Mouse (Mus musculus): ENCODE data around the gene Hist1h2bq.

The Hist1h2bq gene

GRCm38 (mm10) chr13:21787760-21788593 is 22.0 kb downstream of the Hist1h2bq start:
- DNase-seq, result peak; percentile 66

GRCm38 (mm10) chr13:21786899-21787629 is 22.9 kb downstream of the Hist1h2bq start, which contains the start of the genes Hist1h2an and Hist1h2bp:
TSS of gene Hist1h2an (minus strand) at chr13:21787218.
TSS of gene Hist1h2bp (plus strand) at chr13:21787461.
- peak; percentile 96 for DNase-seq

DNA sequence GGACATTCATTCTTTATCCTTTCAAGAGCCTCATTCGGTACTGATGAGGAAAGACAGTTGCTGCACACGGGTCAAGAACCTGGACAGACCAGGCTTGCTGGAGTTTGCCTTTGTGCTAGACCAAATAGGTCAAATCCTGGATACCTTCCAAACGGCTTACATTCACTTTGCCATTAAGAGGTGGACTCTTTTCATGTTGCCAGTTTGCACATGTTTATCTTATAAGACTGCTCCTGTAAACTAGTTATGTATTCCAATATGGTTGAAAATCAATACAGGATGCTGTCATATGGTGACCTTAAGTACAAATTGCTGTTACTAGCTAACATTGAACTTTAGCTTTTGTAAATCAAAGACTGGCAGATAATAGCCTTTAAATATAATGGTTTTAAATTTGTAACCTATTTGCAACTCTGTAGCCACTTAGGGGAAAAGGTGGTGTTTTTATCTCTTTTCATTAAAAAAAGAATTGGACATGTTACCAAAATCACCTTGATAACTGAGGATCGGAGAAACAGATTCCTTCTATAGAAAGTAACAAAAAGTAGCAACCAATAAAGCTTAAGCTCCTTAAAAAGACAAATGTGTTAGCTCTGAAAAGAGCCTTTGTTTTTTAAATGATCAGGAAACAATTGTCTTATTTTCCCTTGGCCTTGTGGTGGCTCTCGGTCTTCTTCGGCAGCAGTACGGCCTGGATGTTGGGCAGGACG is 23.7 kb downstream of the Hist1h2bq start:
- peak; percentile 58 for DNase-seq

GRCm38 (mm10) chr13:21784311-21784710 is 25.7 kb downstream of the Hist1h2bq start:
- peak; percentile 34 for DNase-seq

- DNase-seq, result peak; percentile 78
Measured at GRCm38 (mm10) chr13:21783734-21784161, 26.2 kb downstream of the Hist1h2bq start.

GRCm38 (mm10) chr13:21783255-21783617 is 26.8 kb downstream of the Hist1h2bq start, which contains the start of gene Hist1h3i:
TSS of gene Hist1h3i (minus strand) at chr13:21783370.
- DNase-seq, result peak; percentile 88

DNA sequence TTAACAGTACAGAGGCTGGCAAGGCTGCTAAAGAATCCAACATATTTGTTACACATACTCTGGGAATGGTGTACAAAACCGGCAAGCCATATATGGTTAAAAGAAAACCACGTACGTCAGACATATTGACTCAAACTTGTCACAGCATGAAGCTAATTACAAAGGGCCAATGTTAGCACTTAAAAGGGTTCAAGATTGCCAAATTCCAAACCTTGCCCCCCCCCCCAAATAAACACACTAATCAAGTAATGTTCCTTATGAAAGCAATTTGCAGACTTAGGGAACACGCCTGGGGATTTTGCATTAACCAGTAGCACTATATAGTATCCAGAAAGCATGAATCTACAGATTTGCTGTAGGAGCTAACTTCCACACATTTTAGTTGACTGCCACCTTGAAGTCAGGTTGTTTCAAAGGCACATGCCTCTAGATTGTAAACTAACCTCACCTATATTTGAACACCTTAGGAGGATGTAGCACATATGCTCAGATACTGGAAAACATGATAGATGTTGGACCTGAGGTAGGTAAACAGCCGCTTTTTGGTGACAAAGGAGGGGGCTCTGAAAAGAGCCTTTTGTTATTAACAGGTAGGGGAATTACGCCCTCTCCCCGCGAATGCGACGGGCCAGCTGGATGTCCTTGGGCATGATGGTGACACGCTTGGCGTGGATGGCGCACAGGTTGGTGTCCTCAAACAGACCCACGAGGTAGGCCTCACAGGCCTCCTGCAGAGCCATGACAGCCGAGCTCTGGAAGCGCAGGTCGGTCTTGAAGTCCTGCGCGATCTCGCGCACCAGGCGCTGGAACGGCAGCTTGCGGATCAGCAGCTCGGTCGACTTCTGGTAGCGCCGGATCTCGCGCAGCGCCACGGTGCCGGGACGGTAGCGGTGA is 27.4 kb downstream of the Hist1h2bq start:
- DNase-seq, result peak; percentile 75

DNA sequence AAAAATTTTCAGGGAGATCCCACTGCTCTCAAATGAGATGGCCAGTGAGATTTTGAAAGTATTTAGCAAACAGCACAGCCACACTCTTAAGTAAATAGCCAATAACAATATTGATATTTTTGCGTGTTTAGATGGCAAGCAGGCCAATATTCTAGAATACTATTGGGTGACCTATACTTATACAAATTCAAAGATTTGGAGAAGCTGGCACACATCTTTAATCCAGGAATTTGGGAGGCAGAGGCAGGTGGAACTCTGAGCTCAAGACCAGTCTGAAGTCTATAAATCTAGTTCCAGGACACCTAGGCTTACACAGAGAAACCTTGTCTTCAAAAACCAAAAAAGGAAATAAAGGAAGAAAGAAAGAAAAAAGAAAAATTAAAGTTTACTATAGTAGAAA is 28.4 kb downstream of the Hist1h2bq start:
- DNase-seq, result no peak

DNA sequence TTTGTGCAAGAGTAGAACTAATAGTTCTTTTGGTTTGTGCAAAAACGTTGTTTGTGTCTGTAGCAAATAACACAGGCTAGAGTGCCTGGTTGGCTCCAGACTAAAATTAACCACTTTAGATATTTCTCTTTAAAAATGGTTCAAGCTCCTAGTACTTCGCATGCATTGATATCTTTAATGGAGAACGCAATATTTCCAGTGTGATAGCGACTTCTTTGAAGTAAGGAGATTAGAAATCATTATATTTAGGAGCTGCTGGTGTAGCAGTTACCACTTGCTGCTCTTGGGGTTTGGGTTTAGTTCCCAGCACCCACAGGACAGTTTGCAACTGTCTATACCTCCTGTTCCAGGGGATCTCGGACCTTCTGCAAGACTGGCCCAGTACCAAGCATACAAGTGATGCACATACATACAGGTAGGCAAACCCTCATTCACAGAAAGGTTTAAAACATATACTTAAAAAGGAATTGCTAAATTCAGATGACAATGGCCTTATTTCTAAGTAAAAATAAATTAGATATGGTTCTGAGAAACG is 28.9 kb downstream of the Hist1h2bq start:
- DNase-seq, result peak; percentile 20

- DNase-seq, result peak; percentile 93
Measured at GRCm38 (mm10) chr13:21779767-21780731, 29.9 kb downstream of the Hist1h2bq start, which contains the start of gene Hist1h1b. TSS of gene Hist1h1b (minus strand) at chr13:21780625.

DNA sequence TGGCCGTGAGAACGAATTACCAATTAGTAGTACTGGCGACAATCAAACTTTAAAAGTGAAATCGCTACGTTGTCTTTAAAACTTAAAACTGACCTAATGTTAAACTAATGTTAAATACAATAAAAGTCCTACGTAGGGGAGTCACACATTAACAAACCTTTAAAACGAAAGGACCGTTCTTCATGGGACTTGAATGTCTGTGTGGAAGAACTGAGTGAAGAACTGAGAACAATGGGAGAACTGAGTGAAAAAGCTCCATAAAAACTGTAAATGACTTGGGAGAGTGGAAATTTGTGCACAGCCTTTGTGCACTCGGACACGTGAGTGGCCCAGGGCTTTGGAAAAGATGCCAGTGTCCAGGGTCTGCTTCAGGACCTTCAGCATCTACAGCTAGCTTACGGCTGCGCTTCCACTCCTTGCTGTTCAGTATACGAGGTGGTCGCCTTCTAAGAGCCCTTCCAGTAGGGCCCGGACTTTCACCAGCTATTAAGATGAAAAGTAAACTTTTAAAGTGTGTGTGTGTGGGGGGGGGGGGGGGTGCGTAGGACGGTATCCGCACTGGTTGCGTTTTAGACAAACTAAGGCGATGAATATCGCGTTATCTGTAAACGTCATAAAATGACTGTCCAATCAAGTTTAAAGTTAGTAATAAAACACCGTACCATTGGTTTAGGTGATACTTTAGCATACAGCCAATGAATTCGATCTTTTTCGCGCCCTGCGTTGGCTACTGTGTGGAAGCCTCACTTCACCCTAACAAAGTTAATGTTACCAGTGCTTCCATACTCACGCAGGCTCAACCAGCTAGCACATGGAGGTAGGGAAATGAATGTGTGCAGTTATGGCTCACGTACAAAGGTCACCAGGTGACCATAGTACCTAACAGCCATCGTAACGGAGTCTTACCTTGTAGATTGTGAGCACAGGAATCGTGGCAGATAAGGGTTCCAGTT is 30.9 kb downstream of the Hist1h2bq start:
- DNase-seq, result peak; percentile 91
